32 mouse cellular contexts compared by ENCODE assay signal in the genomic region with DNA sequence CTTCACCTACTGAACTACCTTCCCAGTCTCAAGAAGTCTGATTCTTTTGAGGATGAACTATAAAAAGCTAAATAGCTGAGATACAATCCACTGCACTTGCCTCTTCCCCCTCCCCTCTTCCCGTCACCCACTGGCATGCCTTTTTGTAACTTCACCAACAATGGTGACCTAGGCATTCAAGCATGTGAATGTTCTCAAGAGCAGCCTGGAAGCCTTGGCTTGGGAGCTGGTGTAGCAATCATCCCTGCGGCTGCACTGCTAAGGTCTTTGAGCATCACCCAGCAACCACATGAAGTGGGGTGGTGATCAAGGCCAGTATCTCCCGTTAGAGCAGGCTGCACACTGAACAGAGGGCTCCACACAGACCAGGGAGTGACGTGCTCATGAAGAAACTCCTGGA.
"Had no signal": no experiment of that assay in that cellular context is flagged by ENCODE, and none has a peak within 500 bp of the region (broad histone marks: within the 10 kb centered on the region; RNA-seq: fewer than 3 reads in every experiment).

No protein-coding gene starts in this region.

- H3K9me3 ChIP-seq: limb, embryonic 10.5 days; limb, embryonic 13.5 days; limb, embryonic 15.5 days; liver, embryonic 12.5 days; liver, embryonic 15.5 days; lung, embryonic 15.5 days; midbrain, embryonic 10.5 days; midbrain, embryonic 12.5 days; midbrain, embryonic 13.5 days; midbrain, embryonic 15.5 days had no signal

- H3K4me1 ChIP-seq: limb, embryonic 10.5 days; limb, embryonic 12.5 days; limb, embryonic 13.5 days; limb, embryonic 15.5 days; lung, embryonic 15.5 days; midbrain, embryonic 10.5 days; midbrain, embryonic 12.5 days; midbrain, embryonic 13.5 days; midbrain, embryonic 15.5 days; neural tube, embryonic 12.5 days had no signal

- H3K4me2 ChIP-seq: limb, embryonic 12.5 days; limb, embryonic 13.5 days; limb, embryonic 15.5 days; liver, embryonic 11.5 days; liver, embryonic 12.5 days; liver, embryonic 13.5 days; liver, embryonic 15.5 days; lung, embryonic 14.5 days; lung, embryonic 15.5 days; midbrain, embryonic 11.5 days; midbrain, embryonic 12.5 days; midbrain, embryonic 13.5 days; midbrain, embryonic 15.5 days; neural tube, embryonic 12.5 days had no signal

- H3K4me3 ChIP-seq: limb, embryonic 10.5 days; limb, embryonic 12.5 days; limb, embryonic 13.5 days; limb, embryonic 15.5 days; liver, embryonic 12.5 days; liver, embryonic 13.5 days; liver, embryonic 15.5 days; lung, embryonic 15.5 days; megakaryocyte, embryonic 14.5 days; midbrain, embryonic 10.5 days; midbrain, embryonic 12.5 days; midbrain, embryonic 13.5 days; midbrain, embryonic 15.5 days; myocyte; neural tube, embryonic 12.5 days had no signal

- ATAC-seq: liver, embryonic 12.5 days; liver, postnatal 0 days; lung, postnatal 0 days; midbrain, embryonic 13.5 days; midbrain, embryonic 15.5 days; midbrain, embryonic 16.5 days had no signal

- H3K27ac ChIP-seq: limb, embryonic 10.5 days; limb, embryonic 12.5 days; limb, embryonic 13.5 days; limb, embryonic 15.5 days; liver, embryonic 12.5 days; liver, embryonic 13.5 days; liver, embryonic 14.5 days; liver, embryonic 15.5 days; lung, embryonic 15.5 days; macrophage; midbrain, embryonic 10.5 days; midbrain, embryonic 12.5 days; midbrain, embryonic 13.5 days; midbrain, embryonic 15.5 days; neural tube, embryonic 12.5 days had no signal

- H3K27me3 ChIP-seq: limb, embryonic 12.5 days; limb, embryonic 13.5 days; limb, embryonic 15.5 days; liver, embryonic 12.5 days; liver, embryonic 13.5 days; liver, embryonic 15.5 days; lung, embryonic 15.5 days; midbrain, embryonic 12.5 days; midbrain, embryonic 13.5 days; midbrain, embryonic 15.5 days; neural tube, embryonic 12.5 days had no signal

- DNase-seq: left cerebral cortex, postnatal 4 days; liver; liver, embryonic 13.5 days; liver, postnatal 0 days; lung, adult 18-20 months; lung, adult 2 months; lung, embryonic 14.5 days; lung, postnatal 10 days; lung, postnatal 14 days; lung, postnatal 36 days; lung, postnatal 4 days; midbrain, embryonic 14.5 days had no signal

- H3K36me3 ChIP-seq: limb, embryonic 10.5 days; limb, embryonic 12.5 days; limb, embryonic 13.5 days; limb, embryonic 15.5 days; liver, embryonic 12.5 days; liver, embryonic 13.5 days; liver, embryonic 15.5 days; lung, embryonic 15.5 days; midbrain, embryonic 10.5 days; midbrain, embryonic 12.5 days; midbrain, embryonic 13.5 days; midbrain, embryonic 15.5 days; neural tube, embryonic 12.5 days had no signal

- H3K9ac ChIP-seq: limb, embryonic 12.5 days; limb, embryonic 13.5 days; limb, embryonic 15.5 days; liver, embryonic 12.5 days; liver, embryonic 13.5 days; liver, embryonic 14.5 days; liver, embryonic 15.5 days; liver, postnatal 0 days; lung, embryonic 14.5 days; lung, embryonic 15.5 days; midbrain, embryonic 12.5 days; midbrain, embryonic 13.5 days; midbrain, embryonic 15.5 days; neural tube, embryonic 12.5 days had no signal
